Mouse (Mus musculus) midbrain, embryonic 12.5 days (tissue): ENCODE data around the gene Lhpp. TPM values are rescaled to one million over a fixed set of nuclear protein-coding genes. Genes with fewer than 3 reads are reported as not detected.

Experiments
- ATAC-seq: fragments of 200-750 bp; cut with Nextera tagmentation; 2 replicates; pipeline ENCODE4 v1.8.0; 2017; ENCODE audit warnings: low read depth, moderate TSS enrichment, moderate library complexity; ENCODE audit not compliant: low FRiP score
- H3K27ac ChIP-seq: fragments of 300-500 bp; sonication (generic); replicated peaks from 2 replicates; pipeline ENCODE4 v1.5.1; 2016; ENCODE audit warnings: mild to moderate bottlenecking
- H3K27me3 ChIP-seq: fragments of 300-500 bp; sonication (generic); 2 replicates; pipeline ENCODE4 v1.6.1; 2016; ENCODE audit warnings: mild to moderate bottlenecking
- H3K36me3 ChIP-seq: fragments of 300-500 bp; sonication (generic); 2 replicates; pipeline ENCODE4 v1.6.1; 2016
- H3K4me1 ChIP-seq: fragments of 300-500 bp; sonication (generic); 2 replicates; pipeline ENCODE4 v1.6.1; 2016
- H3K4me2 ChIP-seq: fragments of 300-500 bp; sonication (generic); replicated peaks from 2 replicates; pipeline ENCODE4 v1.6.1; 2016; ENCODE audit warnings: mild to moderate bottlenecking, moderate library complexity
- H3K4me3 ChIP-seq: fragments of 300-500 bp; sonication (generic); 2 replicates; pipeline ENCODE4 v1.5.1; 2016; ENCODE audit warnings: mild to moderate bottlenecking
- H3K9ac ChIP-seq: fragments of 300-500 bp; sonication (generic); replicated peaks from 2 replicates; pipeline ENCODE4 v1.6.1; 2016; ENCODE audit warnings: mild to moderate bottlenecking, moderate library complexity
- H3K9me3 ChIP-seq: fragments of 300-500 bp; sonication (generic); 2 replicates; pipeline ENCODE4 v1.6.1; 2016; ENCODE audit warnings: mild to moderate bottlenecking
- WGBS: fragments of 180-500 bp; shearing (Covaris S2); methylation state at CpG from one replicate; pipeline ENCODE4 v1.1.7; 2016; 5-methylcytosine and 5-hydroxymethylcytosine counted together
- polyA plus RNA-seq: library from polyadenylated mRNA; unstranded; fragments of >200 nt; fragmentation: Nextera tagmentation; extraction: Ambion mirVana; gene quantifications from 2 replicates; pipeline ENCODE4 v1.2.1, GENCODE M21; 2016

Lhpp gene
- polyA plus RNA-seq, 1 experiment from 2014 or later = 17.5 TPM

DNA sequence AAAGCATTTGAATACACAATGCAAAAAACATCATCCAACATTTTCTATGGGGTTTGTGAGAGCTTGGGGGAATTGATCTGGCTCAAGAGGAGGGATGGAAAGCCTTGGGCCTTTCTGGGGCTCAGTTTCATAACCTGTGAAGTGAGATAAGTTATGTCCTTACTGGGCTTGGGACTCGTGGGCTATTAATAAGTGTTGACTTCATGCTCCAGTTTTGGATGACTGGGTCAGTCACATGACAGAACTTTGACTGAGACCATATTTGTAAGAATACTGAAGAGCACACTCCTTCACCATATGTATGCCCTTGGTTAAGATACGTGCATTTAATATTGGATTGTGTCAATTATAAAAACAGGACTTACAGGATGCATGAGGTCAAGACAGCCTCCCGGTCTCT lies 17.0 kb downstream of the Lhpp start:
- no peaks in the 10 kb centered on the region for H3K9me3 ChIP-seq
- ATAC-seq = no peak
- 91% methylated on average over 3 of the region's 3 CpGs for WGBS
- H3K4me3 ChIP-seq = no peak overlapping the region
- H3K27me3 ChIP-seq = peaks cover 6% of the 10 kb centered on the region; the same call in 1 of the 2 replicates
- no peaks in the 10 kb centered on the region for H3K36me3 ChIP-seq
- no peak overlapping the region for H3K27ac ChIP-seq
- no peak overlapping the region for H3K9ac ChIP-seq
- no peaks in the 10 kb centered on the region; the same call in 1 of the 2 replicates for H3K4me1 ChIP-seq
- no peak overlapping the region for H3K4me2 ChIP-seq

GRCm38 (mm10) chr7:132631313-132631712 lies 20.9 kb downstream of the Lhpp start:
- no peak overlapping the region for H3K9ac ChIP-seq
- peaks cover 18% of the 10 kb centered on the region for H3K27me3 ChIP-seq
- H3K4me3 ChIP-seq = no peak overlapping the region
- no peaks in the 10 kb centered on the region; the same call in 1 of the 2 replicates for H3K4me1 ChIP-seq
- no peaks in the 10 kb centered on the region for H3K36me3 ChIP-seq
- H3K9me3 ChIP-seq = no peaks in the 10 kb centered on the region
- no peak for ATAC-seq
- WGBS = 84% methylated on average over 11 of the region's 11 CpGs
- no peak overlapping the region for H3K27ac ChIP-seq
- H3K4me2 ChIP-seq = no peak overlapping the region

GRCm38 (mm10) chr7:132637292-132637691 lies 26.9 kb downstream of the Lhpp start:
- WGBS = 26% methylated on average over 12 of the region's 12 CpGs
- Histone ChIP-seq H3K9ac (0 out of 2 replicates have a peak overlapping the region, but pooled peaks have one; percentile 21), H3K4me1 (peaks cover 15% of the 10 kb centered on the region; the same call in 1 of the 2 replicates), H3K36me3 (no peaks in the 10 kb centered on the region), H3K27ac (no peak overlapping the region), H3K4me3 (no peak overlapping the region), H3K9me3 (no peaks in the 10 kb centered on the region), H3K4me2 (no peak overlapping the region), H3K27me3 (peaks cover 16% of the 10 kb centered on the region)
- no peak for ATAC-seq

GRCm38 (mm10) chr7:132638446-132639087 lies 28.1 kb downstream of the Lhpp start:
- Histone ChIP-seq H3K4me2 (no peak overlapping the region), H3K36me3 (no peaks in the 10 kb centered on the region), H3K9me3 (no peaks in the 10 kb centered on the region), H3K27me3 (peaks cover 16% of the 10 kb centered on the region), H3K4me3 (no peak overlapping the region), H3K4me1 (peaks cover 15% of the 10 kb centered on the region; the same call in 1 of the 2 replicates), H3K9ac (no peak overlapping the region), H3K27ac (no peak overlapping the region)
- WGBS = 57% methylated on average over 12 of the region's 12 CpGs
- ATAC-seq = peak; percentile 52; the same call in 1 of the 2 replicates

DNA sequence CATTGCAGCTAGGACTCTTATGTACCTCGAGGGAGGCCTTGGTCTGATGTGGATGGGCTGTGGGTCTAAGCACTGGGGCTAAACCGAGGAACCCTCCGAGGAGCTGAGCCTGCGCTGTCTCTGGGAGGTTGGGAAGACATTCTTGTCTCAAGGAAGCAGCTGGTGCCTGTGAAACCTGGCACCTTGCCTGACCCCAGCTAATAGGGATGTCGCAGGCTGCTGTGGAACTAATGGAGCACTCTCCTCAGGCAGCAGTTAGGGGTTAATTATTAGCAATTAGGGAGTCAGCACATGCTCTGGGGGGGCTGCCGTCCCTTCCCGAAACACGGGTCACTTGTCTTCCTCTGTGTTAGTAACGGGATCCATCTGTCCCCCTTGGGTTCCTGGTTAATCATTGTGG lies 30.5 kb downstream of the Lhpp start:
- ATAC-seq = no peak
- Histone ChIP-seq H3K4me2 (no peak overlapping the region), H3K27ac (no peak overlapping the region), H3K27me3 (peaks cover 7% of the 10 kb centered on the region), H3K4me1 (peaks cover 15% of the 10 kb centered on the region; the same call in 1 of the 2 replicates), H3K4me3 (no peak overlapping the region), H3K9ac (no peak overlapping the region), H3K9me3 (no peaks in the 10 kb centered on the region), H3K36me3 (no peaks in the 10 kb centered on the region)
- WGBS = 55% methylated on average over 9 of the region's 9 CpGs

GRCm38 (mm10) chr7:132641606-132642005 lies 31.2 kb downstream of the Lhpp start:
- no peaks in the 10 kb centered on the region for H3K9me3 ChIP-seq
- ATAC-seq = no peak
- no peak overlapping the region for H3K4me2 ChIP-seq
- no peaks in the 10 kb centered on the region for H3K36me3 ChIP-seq
- peaks cover 15% of the 10 kb centered on the region; the same call in 1 of the 2 replicates for H3K4me1 ChIP-seq
- WGBS = 79% methylated on average over 1 of the region's 1 CpGs
- no peak overlapping the region for H3K4me3 ChIP-seq
- no peak overlapping the region for H3K9ac ChIP-seq
- H3K27me3 ChIP-seq = 0 out of 2 replicates have a peak, but pooled peaks cover under 1% of the 10 kb centered on the region
- H3K27ac ChIP-seq = no peak overlapping the region

DNA sequence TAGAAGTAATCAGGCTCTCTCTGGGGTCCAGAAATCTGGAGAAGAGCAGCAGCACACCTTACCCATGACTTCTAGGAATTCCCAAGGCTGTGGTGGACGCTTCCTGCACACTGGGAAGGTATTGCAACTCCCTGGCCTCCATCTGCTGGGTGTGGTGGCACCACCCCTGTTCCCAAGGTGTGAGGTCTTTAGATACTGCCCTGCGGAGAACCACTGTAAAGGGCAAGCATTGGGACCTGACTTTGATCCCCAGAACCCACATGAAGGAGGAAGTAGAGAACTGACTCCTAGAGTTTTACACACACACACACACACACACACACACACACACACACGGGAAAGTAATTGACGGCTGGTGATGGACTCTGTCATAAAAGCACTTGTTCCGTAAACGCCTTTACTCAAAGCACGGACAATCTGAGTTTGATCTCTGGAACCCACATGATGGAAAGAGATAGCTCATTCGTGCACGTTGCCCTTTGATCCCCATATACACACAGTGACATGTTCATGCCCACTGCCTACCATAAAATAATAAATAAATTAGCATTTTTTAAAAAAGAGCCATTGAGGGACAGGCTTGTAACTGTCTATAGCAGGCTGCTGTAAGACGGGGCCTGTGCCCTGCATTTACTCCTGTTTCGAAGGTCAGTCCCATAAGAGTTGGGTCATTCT lies 34.3 kb downstream of the Lhpp start:
- ATAC-seq = no peak
- Histone ChIP-seq H3K9me3 (no peaks in the 10 kb centered on the region), H3K4me3 (no peak overlapping the region), H3K9ac (no peak overlapping the region), H3K4me2 (no peak overlapping the region), H3K4me1 (0 out of 2 replicates have a peak, but pooled peaks cover 5% of the 10 kb centered on the region), H3K36me3 (no peaks in the 10 kb centered on the region), H3K27ac (no peak overlapping the region), H3K27me3 (no peaks in the 10 kb centered on the region)
- 86% methylated on average over 11 of the region's 11 CpGs for WGBS

DNA sequence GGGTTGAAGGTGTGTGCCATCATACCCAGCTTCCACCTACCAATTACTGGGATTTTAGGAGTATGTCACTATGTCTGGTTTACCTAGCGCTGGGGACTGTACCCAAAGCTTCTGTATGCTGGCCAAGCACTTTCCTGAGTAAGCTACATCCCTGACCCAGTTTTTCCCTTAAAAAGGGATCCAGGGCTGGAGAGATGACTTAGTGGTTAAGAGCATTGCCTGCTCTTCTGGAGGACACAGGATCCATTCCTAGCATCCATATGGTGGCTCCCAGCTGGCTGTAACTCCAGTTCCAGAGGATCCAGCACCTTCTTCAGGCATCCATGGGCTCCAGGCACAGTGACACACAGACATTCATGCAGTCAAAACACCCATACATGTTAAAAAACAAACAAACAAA lies 36.1 kb downstream of the Lhpp start:
- no peaks in the 10 kb centered on the region for H3K4me1 ChIP-seq
- ATAC-seq = no peak
- no peaks in the 10 kb centered on the region for H3K9me3 ChIP-seq
- no peak overlapping the region for H3K4me2 ChIP-seq
- H3K36me3 ChIP-seq = no peaks in the 10 kb centered on the region
- H3K4me3 ChIP-seq = no peak overlapping the region
- H3K9ac ChIP-seq = no peak overlapping the region
- WGBS = 96% methylated on average over 1 of the region's 1 CpGs
- H3K27ac ChIP-seq = no peak overlapping the region
- no peaks in the 10 kb centered on the region for H3K27me3 ChIP-seq

DNA sequence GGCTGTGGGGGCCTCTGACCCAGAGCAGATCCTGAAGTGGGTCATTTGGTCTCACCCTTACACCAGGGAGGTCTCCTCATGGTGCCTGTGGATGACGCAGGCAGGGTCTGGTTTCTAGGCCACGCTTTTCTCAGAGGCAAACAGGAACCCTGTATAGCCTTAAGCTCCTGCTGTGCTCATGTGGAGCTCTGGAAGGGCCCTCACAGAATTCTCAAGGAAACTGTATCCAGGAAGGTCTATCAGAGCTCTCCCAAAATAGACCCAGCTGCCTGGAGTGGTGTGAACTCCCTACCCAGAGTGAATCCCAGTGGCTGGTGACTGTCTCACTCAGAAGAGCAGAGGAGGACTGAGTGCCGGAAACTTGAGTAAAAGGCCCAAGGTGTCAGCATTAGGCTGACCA lies 44.0 kb downstream of the Lhpp start:
- no peak for ATAC-seq
- H3K4me3 ChIP-seq = no peak overlapping the region
- peaks cover 26% of the 10 kb centered on the region for H3K4me1 ChIP-seq
- no peak overlapping the region for H3K27ac ChIP-seq
- H3K4me2 ChIP-seq = no peak overlapping the region
- H3K9ac ChIP-seq = no peak overlapping the region
- no peaks in the 10 kb centered on the region for H3K9me3 ChIP-seq
- H3K36me3 ChIP-seq = no peaks in the 10 kb centered on the region
- 0 out of 2 replicates have a peak, but pooled peaks cover 7% of the 10 kb centered on the region for H3K27me3 ChIP-seq
- WGBS = 79% methylated on average over 3 of the region's 3 CpGs

DNA sequence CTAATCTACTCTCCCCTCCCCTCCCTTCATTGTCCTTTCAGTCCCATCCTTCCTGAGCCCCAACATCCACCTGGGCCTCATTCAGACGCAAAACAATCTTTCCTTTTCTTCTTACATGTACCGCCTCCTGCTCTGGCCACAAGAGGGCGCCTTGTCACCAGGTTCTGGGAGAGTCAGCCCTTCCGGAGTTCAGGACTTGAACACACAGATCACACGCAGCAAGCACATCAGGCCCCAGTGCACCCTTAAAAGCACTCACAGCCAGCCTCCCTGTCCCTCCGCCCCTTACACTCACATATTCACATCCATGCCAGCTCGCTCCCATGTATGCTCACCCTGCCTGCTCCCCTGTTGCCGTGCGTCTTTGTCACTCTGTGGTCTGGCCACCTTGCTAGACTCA lies 45.6 kb downstream of the Lhpp start:
- Histone ChIP-seq H3K27ac (no peak overlapping the region), H3K4me2 (no peak overlapping the region), H3K27me3 (0 out of 2 replicates have a peak, but pooled peaks cover 13% of the 10 kb centered on the region)

DNA sequence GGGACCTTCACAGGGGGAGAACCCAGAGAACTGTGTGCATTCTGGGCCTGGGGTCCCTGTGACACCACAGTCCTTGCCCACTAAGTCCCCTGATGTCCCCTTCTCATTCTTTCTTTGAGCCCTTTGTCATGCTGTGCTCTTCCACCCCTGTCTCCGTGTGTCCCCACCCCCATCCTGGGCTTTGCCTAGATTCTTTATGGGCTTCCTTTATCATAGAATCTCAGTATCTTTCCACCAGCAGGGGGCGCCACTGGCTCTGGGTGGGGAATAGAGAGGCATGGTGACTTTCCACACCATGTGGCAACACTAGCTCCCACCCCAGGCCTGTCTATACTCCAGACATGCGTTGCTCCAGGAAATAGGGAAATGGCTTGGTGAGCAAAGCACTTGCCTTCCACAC lies 46.1 kb downstream of the Lhpp start:
- Histone ChIP-seq H3K9me3 (no peaks in the 10 kb centered on the region), H3K9ac (no peak overlapping the region), H3K27me3 (0 out of 2 replicates have a peak, but pooled peaks cover 17% of the 10 kb centered on the region), H3K4me3 (no peak overlapping the region), H3K36me3 (no peaks in the 10 kb centered on the region), H3K4me2 (no peak overlapping the region), H3K27ac (no peak overlapping the region), H3K4me1 (peaks cover 34% of the 10 kb centered on the region)
- WGBS = 0% methylated on average over 3 of the region's 3 CpGs
- ATAC-seq = peak; percentile 69

More for the DNA sequence above, 45.6 kb downstream of the Lhpp start:
- no peak overlapping the region for H3K4me3 ChIP-seq
- ATAC-seq = peak; percentile 54
- peaks cover 34% of the 10 kb centered on the region for H3K4me1 ChIP-seq
- no peak overlapping the region for H3K9ac ChIP-seq
- whole genome bisulfite sequencing = 16% methylated on average over 9 of the region's 9 CpGs
- H3K36me3 ChIP-seq = no peaks in the 10 kb centered on the region
- H3K9me3 ChIP-seq = no peaks in the 10 kb centered on the region

DNA sequence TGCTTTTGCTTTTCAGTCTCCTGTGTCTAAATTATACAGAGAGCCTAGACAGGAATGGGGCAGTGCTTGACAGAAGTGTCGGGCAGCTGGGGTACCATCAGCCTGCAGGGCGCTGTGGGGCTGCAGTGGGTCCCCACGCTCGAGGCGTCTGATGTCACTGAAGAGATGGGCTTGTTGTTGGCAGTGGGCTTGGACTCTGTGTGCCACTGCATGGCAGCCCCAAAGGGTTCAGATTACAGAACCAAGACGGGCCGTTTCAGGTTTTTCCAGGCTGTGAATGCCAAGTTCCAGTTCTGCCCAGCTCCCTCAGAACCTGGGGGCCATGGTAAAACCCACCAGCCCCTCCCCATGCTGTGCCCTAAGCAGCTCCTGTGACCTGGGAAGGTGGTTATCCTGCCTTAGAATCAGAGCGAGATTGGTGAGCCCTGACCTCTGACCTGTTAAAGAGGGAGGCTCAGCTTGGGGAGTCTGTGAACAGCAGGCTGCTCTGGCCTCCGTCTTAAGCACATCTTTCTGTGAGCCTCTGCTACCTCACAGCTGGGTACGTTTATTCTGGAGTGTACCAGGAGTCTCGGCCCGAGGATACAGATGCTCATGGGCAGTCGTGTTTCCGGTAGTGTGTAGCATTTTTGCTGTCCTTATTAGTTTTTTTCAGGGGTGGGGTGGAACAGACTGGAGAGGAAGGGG lies 47.1 kb downstream of the Lhpp start:
- ATAC-seq = no peak; the same call in 1 of the 2 replicates
- 0 out of 2 replicates have a peak overlapping the region, but pooled peaks have one; percentile 15 for H3K27ac ChIP-seq

More for the DNA sequence above, 47.1 kb downstream of the Lhpp start:
- Histone ChIP-seq H3K4me3 (no peak overlapping the region), H3K4me1 (peaks cover 34% of the 10 kb centered on the region), H3K9me3 (no peaks in the 10 kb centered on the region), H3K4me2 (no peak overlapping the region), H3K27me3 (0 out of 2 replicates have a peak, but pooled peaks cover 24% of the 10 kb centered on the region), H3K9ac (no peak overlapping the region), H3K36me3 (no peaks in the 10 kb centered on the region)
- 35% methylated on average over 14 of the region's 14 CpGs for WGBS
